8 mouse cellular contexts compared by ENCODE assay signal in the genomic region with DNA sequence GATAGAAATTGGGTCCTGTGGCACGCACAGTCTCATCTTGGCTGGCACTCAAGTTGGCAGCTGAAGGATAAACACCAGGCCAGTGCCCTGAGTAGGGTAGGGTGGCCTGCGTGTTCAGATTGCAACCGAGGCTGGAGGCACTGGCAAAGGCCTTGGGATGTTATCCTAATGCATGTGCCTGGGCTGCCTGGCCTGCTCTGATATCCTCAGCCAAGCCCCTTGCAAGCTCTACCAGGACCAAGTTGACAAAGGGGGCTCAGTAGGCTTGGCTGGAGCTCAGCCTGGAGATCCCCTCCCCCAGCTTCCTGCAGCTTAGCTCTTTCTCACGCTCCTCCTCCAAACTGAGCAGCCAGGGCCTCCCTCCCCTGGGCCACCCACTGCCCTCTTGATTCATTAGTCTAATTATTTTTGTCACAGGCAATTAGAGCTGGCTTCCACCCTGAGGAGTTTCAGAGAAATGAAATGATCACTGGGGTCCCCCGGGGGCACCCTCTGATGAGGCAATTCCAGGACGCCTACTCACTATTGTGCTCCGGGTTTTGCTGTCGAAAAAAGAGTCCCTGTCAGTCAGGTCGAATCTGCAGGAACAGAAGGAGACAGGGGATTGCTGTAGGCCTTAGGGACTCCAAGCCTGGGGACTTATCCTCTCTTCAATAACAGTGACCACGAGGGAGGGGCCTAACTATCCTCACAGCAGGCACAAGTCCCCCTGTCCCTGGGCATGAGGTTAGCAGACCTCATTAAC.
DNase-seq lines count a peak whose midpoint lies in the region.

No protein-coding gene starts in this region.

- DNase-seq in adrenal gland, adult 8-10 months: peak; percentile 18
- DNase-seq in cerebellum, postnatal 14 days: peak; percentile 54
- peak; percentile 49 to 79 for DNase-seq in frontal cortex, postnatal 14 days (ENCODE audit: low spot score in 2 of 2)
- DNase-seq in hindlimb bud, embryonic 11.5 days (ENCODE audit: extremely low spot score, low read depth, low spot score): peak; percentile 39
- peak; percentile 63 to 72 for DNase-seq in layer of hippocampus, postnatal 36 days
- peak; percentile 44 to 73 for DNase-seq in lung, postnatal 4 days
- DNase-seq in right cerebral cortex, postnatal 25 days: peak; percentile 44
- DNase-seq in urinary bladder, adult 2 months (ENCODE audit: low spot score): no peak
